Mouse (Mus musculus): Measurements from ENCODE around the gene Serpinb1b.
"Not testable (repeated sequence)": the region's sequence is repeated elsewhere in the genome, so short reads cannot be mapped to it uniquely, and the experiment has no call there.

The Serpinb1b gene

GRCm38 (mm10) chr13:33078056-33078705 lies at the start of gene Serpinb1b:
TSS of gene Serpinb1b (plus strand) at chr13:33078575.
- no peak for DNase-seq

- DNase-seq, result not testable (repeated sequence)
Observed at GRCm38 (mm10) chr13:33029478-33029877, 48.9 kb upstream of the Serpinb1b start.

GRCm38 (mm10) chr13:33030281-33030680 lies 48.1 kb upstream of the Serpinb1b start:
- DNase-seq, result no peak

GRCm38 (mm10) chr13:33035506-33035905 lies 42.9 kb upstream of the Serpinb1b start:
- no peak for DNase-seq

- no peak for DNase-seq
Observed at GRCm38 (mm10) chr13:33043542-33043941, 34.8 kb upstream of the Serpinb1b start.

- DNase-seq, result no peak
Observed at GRCm38 (mm10) chr13:33047234-33047633, 31.1 kb upstream of the Serpinb1b start.

GRCm38 (mm10) chr13:33048187-33048586 lies 30.2 kb upstream of the Serpinb1b start:
- no peak for DNase-seq

GRCm38 (mm10) chr13:33051697-33052096 lies 26.7 kb upstream of the Serpinb1b start:
- DNase-seq, result no peak

- no peak for DNase-seq
Observed at GRCm38 (mm10) chr13:33063048-33063447, 15.3 kb upstream of the Serpinb1b start.

- no peak for DNase-seq
Observed at GRCm38 (mm10) chr13:33067387-33067977, 10.9 kb upstream of the Serpinb1b start.

GRCm38 (mm10) chr13:33068164-33068563 lies 10.2 kb upstream of the Serpinb1b start:
- peak; percentile 43 to 54 for DNase-seq

- no peak for DNase-seq
Observed at GRCm38 (mm10) chr13:33071776-33072175, 6.6 kb upstream of the Serpinb1b start.

GRCm38 (mm10) chr13:33074029-33074428 lies 4.3 kb upstream of the Serpinb1b start:
- DNase-seq, result peak; percentile 64 to 69

GRCm38 (mm10) chr13:33076247-33076646 lies 2.1 kb upstream of the Serpinb1b start:
- no peak for DNase-seq

GRCm38 (mm10) chr13:33077026-33077685 lies 1.2 kb upstream of the Serpinb1b start:
- DNase-seq, result peak; percentile 61 to 65

GRCm38 (mm10) chr13:33079391-33079790 lies 1.0 kb downstream of the Serpinb1b start:
- peak in 1 of 2 experiments; percentile 19 for DNase-seq

GRCm38 (mm10) chr13:33080356-33080755 lies 2.0 kb downstream of the Serpinb1b start:
- DNase-seq, result peak; percentile 28 to 36

- no peak for DNase-seq
Observed at GRCm38 (mm10) chr13:33083834-33084233, 5.5 kb downstream of the Serpinb1b start.

GRCm38 (mm10) chr13:33084975-33085694 lies 6.8 kb downstream of the Serpinb1b start:
- no peak for DNase-seq

GRCm38 (mm10) chr13:33085695-33086432 lies 7.5 kb downstream of the Serpinb1b start:
- DNase-seq, result no peak

GRCm38 (mm10) chr13:33089566-33089965 lies 11.2 kb downstream of the Serpinb1b start:
- no peak for DNase-seq

- DNase-seq, result no peak
Observed at GRCm38 (mm10) chr13:33090546-33090945, 12.2 kb downstream of the Serpinb1b start.

GRCm38 (mm10) chr13:33091306-33091705 lies 12.9 kb downstream of the Serpinb1b start:
- no peak for DNase-seq

Data from B cell, adult 2 months (primary cell).